Mouse (Mus musculus) ovary, adult 2 months (tissue): ENCODE data around the gene Myo9b. TPM values are rescaled to one million over a fixed set of nuclear protein-coding genes. Genes with fewer than 3 reads are reported as not detected.

Experiments
- polyA plus RNA-seq: library from polyadenylated mRNA; depleted of rRNA; stranded (reverse); fragments of >200 nt; gene quantifications from 2 replicates; pipeline ENCODE4 v1.2.3, GENCODE M21; 2012; rRNA removed

Gene Myo9b
- polyA plus RNA-seq, result 33.5 and 33.6 TPM in 2 replicates

GRCm38 (mm10) chr8:71272286-71273150 is at the start of gene Myo9b, which contains the start of gene Haus8:
Myo9b (plus strand) TSS chr8:71272714.
Haus8 (minus strand) TSS chr8:71272934.

GRCm38 (mm10) chr8:71366771-71367528 is 94.4 kb downstream of the Myo9b start, which contains the start of gene Use1:
Use1 (plus strand) TSS chr8:71366848.

GRCm38 (mm10) chr8:71371236-71371848 is 98.8 kb downstream of the Myo9b start, which contains the start of gene Ocel1:
Ocel1 (plus strand) TSS chr8:71371298.

GRCm38 (mm10) chr8:71381421-71381970 is 109.0 kb downstream of the Myo9b start, which contains the start of gene Nr2f6:
Nr2f6 (minus strand) TSS chr8:71381960.

GRCm38 (mm10) chr8:71395629-71396028 is 123.1 kb downstream of the Myo9b start, which contains the start of gene Ushbp1:
Ushbp1 (minus strand) TSS chr8:71395802.

GRCm38 (mm10) chr8:71396639-71397305 is 124.3 kb downstream of the Myo9b start, which contains the start of gene Babam1:
Babam1 (plus strand) TSS chr8:71396861.

GRCm38 (mm10) chr8:71405401-71406098 is 133.0 kb downstream of the Myo9b start, which contains the start of gene Ankle1:
Ankle1 (plus strand) TSS chr8:71406010.

Other genes with a start within 250 kb of the Myo9b start
- 10.0 and 12.7 TPM in 2 replicates for gene Haus8, start 220 bp downstream of the Myo9b start, polyA plus RNA-seq
- 174 and 185 TPM in 2 replicates for gene Use1, start 94.1 kb downstream of the Myo9b start, polyA plus RNA-seq
- 15.4 and 16.1 TPM in 2 replicates for gene Ocel1, start 98.6 kb downstream of the Myo9b start, polyA plus RNA-seq
- 375 and 551 TPM in 2 replicates for gene Nr2f6, start 109.2 kb downstream of the Myo9b start, polyA plus RNA-seq
- 40.4 and 44.7 TPM in 2 replicates for gene Ushbp1, start 123.1 kb downstream of the Myo9b start, polyA plus RNA-seq
- gene Babam1, start 124.1 kb downstream of the Myo9b start, polyA plus RNA-seq, result 142 and 165 TPM in 2 replicates
- gene Ankle1, start 133.3 kb downstream of the Myo9b start, polyA plus RNA-seq, result 18.1 and 24.0 TPM in 2 replicates
- 123 and 134 TPM in 2 replicates for gene Abhd8, start 190.9 kb downstream of the Myo9b start, polyA plus RNA-seq
- gene Mrpl34, start 192.2 kb downstream of the Myo9b start, polyA plus RNA-seq, result 126 and 156 TPM in 2 replicates
- 106 and 116 TPM in 2 replicates for gene Dda1, start 196.5 kb downstream of the Myo9b start, polyA plus RNA-seq
- 51.3 and 72.4 TPM in 2 replicates for gene Ano8, start 213.2 kb downstream of the Myo9b start, polyA plus RNA-seq
- gene Gtpbp3, start 215.4 kb downstream of the Myo9b start, polyA plus RNA-seq, result 62.6 and 70.6 TPM in 2 replicates
- 127 and 165 TPM in 2 replicates for gene Plvap, start 239.0 kb downstream of the Myo9b start, polyA plus RNA-seq